ENCODE assay signal across 8 mouse cellular contexts in genomic region chr10:54074247-54074608, GRCm38 (mm10). TPM values are rescaled to one million over a fixed set of nuclear protein-coding genes. Genes with fewer than 3 reads are reported as not detected.
A peak's percentile ranks its signal among the peaks of the same experiment; 100 is the strongest.
DNase-seq lines count a peak whose midpoint lies in the region; ATAC-seq and TF ChIP-seq lines count a peak whose summit lies in the region.

No protein-coding gene starts in this region.

- peak overlapping the region; percentile 82 for H3K4me3 ChIP-seq in left cerebral cortex, adult 2 months
- H3K4me3 ChIP-seq in heart, embryonic 13.5 days = peak overlapping the region; percentile 90
- H3K4me3 ChIP-seq in limb, embryonic 14.5 days (replicated peaks; ENCODE audit: low read length) = peak overlapping the region; percentile 76
- H3K4me3 ChIP-seq in olfactory bulb, adult 2 months (ENCODE audit: insufficient read depth, low read depth, low read length) = peak overlapping the region; percentile 92

- H3K9ac ChIP-seq in heart, embryonic 13.5 days = peak overlapping the region; percentile 91
- peak overlapping the region; percentile 68 for H3K9ac ChIP-seq in limb, embryonic 14.5 days (ENCODE audit: low read depth, low read length, severe bottlenecking)

- 0% methylated on average over 14 of the region's 14 CpGs for WGBS in heart, embryonic 13.5 days
- 1% methylated on average over 14 of the region's 14 CpGs for WGBS in limb, embryonic 14.5 days
- WGBS in olfactory bulb, adult 2 months = 4% methylated on average over 14 of the region's 14 CpGs

- peak overlapping the region; percentile 90 for H3K4me2 ChIP-seq in heart, embryonic 13.5 days
- H3K4me2 ChIP-seq in limb, embryonic 14.5 days (replicated peaks; ENCODE audit: low read depth, low read length, severe bottlenecking) = peak overlapping the region; percentile 96

- H3K27ac ChIP-seq in left cerebral cortex, adult 2 months = peak overlapping the region; percentile 63; the same call in 1 of the 2 replicates
- no peak overlapping the region for H3K27ac ChIP-seq in heart, embryonic 13.5 days (replicated peaks)
- no peak overlapping the region for H3K27ac ChIP-seq in limb, embryonic 14.5 days (replicated peaks; ENCODE audit: low read depth, low read length)
- H3K27ac ChIP-seq in olfactory bulb, adult 2 months (ENCODE audit: insufficient read depth, low read depth, low read length) = peak overlapping the region; percentile 46; the same call in 1 of the 2 replicates

- intact Hi-C loops in left cerebral cortex, adult 2 months (cut with DNase I) = loop anchor here (10.0 kb wide), 2 partner anchors 1691 to 1911 kb away; no protein-coding TSS in a partner anchor

- H3K27me3 ChIP-seq in heart, embryonic 13.5 days (replicated peaks) = no peaks in the 10 kb centered on the region
- no peaks in the 10 kb centered on the region for H3K27me3 ChIP-seq in limb, embryonic 14.5 days (ENCODE audit: control insufficient read depth, insufficient read depth, low read length)

- no peak for ATAC-seq in heart, embryonic 13.5 days (ENCODE audit: extremely low read depth, insufficient number of reproducible peaks, low FRiP score, low TSS enrichment)
- ATAC-seq in limb, embryonic 14.5 days (ENCODE audit: low FRiP score, low read depth) = no peak

- peaks cover 57% of the 10 kb centered on the region for H3K4me1 ChIP-seq in heart, embryonic 13.5 days
- peaks cover 24% of the 10 kb centered on the region for H3K4me1 ChIP-seq in limb, embryonic 14.5 days (ENCODE audit: control insufficient read depth, insufficient read depth, low read length)
- peaks cover 2% of the 10 kb centered on the region; the same call in 1 of the 2 replicates for H3K4me1 ChIP-seq in olfactory bulb, adult 2 months (ENCODE audit: control insufficient read depth, insufficient read depth, low read length)

- H3K36me3 ChIP-seq in heart, embryonic 13.5 days = no peaks in the 10 kb centered on the region
- no peaks in the 10 kb centered on the region for H3K36me3 ChIP-seq in limb, embryonic 14.5 days (ENCODE audit: control insufficient read depth, insufficient read depth, low read length)

- no peak for TF ChIP-seq CTCF in left cerebral cortex, adult 2 months (IDR thresholded peaks at IDR 0.05)
- TF ChIP-seq CTCF in olfactory bulb, adult 2 months (IDR thresholded peaks at IDR 0.05; ENCODE audit: insufficient read depth, low read depth, low read length) = no peak

- no peaks in the 10 kb centered on the region for H3K9me3 ChIP-seq in heart, embryonic 13.5 days
- H3K9me3 ChIP-seq in limb, embryonic 14.5 days (ENCODE audit: control insufficient read depth, low read length) = no peaks in the 10 kb centered on the region

- DNase-seq in left cerebral cortex, adult 2 months (ENCODE audit: extremely low spot score in 1 of 2, low spot score in 2 of 2) = peak in 1 of 2 experiments; percentile 14
- DNase-seq in left cerebral cortex, adult 9 months (ENCODE audit: low spot score in 2 of 2) = no peak
- DNase-seq in adrenal gland, postnatal 36 days = peak; percentile 35 to 40
- peak; percentile 5 for DNase-seq in limb, embryonic 14.5 days (ENCODE audit: low spot score)
- DNase-seq in frontal cortex, postnatal 25 days (ENCODE audit: low spot score in 2 of 2) = no peak
- DNase-seq in ovary, adult 18-20 months (ENCODE audit: low spot score) = no peak

- TF ChIP-seq POLR2A in limb, embryonic 14.5 days (IDR thresholded peaks at IDR 0.05; ENCODE audit: borderline replicate concordance, extremely low read depth, insufficient read depth, insufficient read length) = no peak
- TF ChIP-seq POLR2A in olfactory bulb, adult 2 months (IDR thresholded peaks at IDR 0.05; ENCODE audit: insufficient read depth, low read depth, low read length) = no peak

RNA-seq across cellular contexts. Expression of gene Man1a, which starts 2.2 kb away (rescaled TPM):
- total RNA-seq in left cerebral cortex, adult 2 months (2021) = 10 to 100 TPM; 24.8 to 27.3 TPM
- 100 to 1,000 TPM in 1 of 2 experiments, 10 to 100 TPM in 1; 28.4 to 160 TPM for total RNA-seq in adrenal gland, postnatal 36 days (2021)
- polyA plus RNA-seq in heart, embryonic 13.5 days (2015; fragmentation: Nextera tagmentation; extraction: Ambion mirVana) = 4.2 and 4.3 TPM in 2 replicates
- polyA plus RNA-seq in limb, embryonic 14.5 days (2012; rRNA removed) = 14.2 and 16.8 TPM in 2 replicates
- 11.9 and 12.7 TPM in 2 replicates for polyA plus RNA-seq in limb, embryonic 14.5 days (2014; fragmentation: Nextera tagmentation; extraction: Ambion mirVana)
- polyA plus RNA-seq in olfactory bulb, adult 2 months (2012; ENCODE audit: insufficient read depth, insufficient read length, low replicate concordance, missing spikeins) = 92.4 and 100 TPM in 2 replicates

Comparison
In these comparisons a context has a peak if more than half of its experiments do, and no peak if none do; other contexts are left out.
1. DNase-seq: peak in adrenal gland, postnatal 36 days (2 of 2) and limb, embryonic 14.5 days (single experiment); none in left cerebral cortex, adult 9 months (0 of 2), frontal cortex, postnatal 25 days (0 of 2) and ovary, adult 18-20 months (single experiment).
2. H3K27ac ChIP-seq: peak in left cerebral cortex, adult 2 months (single experiment) and olfactory bulb, adult 2 months (single experiment); none in heart, embryonic 13.5 days (single experiment) and limb, embryonic 14.5 days (single experiment).
3. Peak in every context shown above with its lines, with median percentiles within 50 percentile points of each other: H3K4me3 ChIP-seq.